7 mouse cellular contexts compared by ENCODE assay signal in the genomic region with DNA sequence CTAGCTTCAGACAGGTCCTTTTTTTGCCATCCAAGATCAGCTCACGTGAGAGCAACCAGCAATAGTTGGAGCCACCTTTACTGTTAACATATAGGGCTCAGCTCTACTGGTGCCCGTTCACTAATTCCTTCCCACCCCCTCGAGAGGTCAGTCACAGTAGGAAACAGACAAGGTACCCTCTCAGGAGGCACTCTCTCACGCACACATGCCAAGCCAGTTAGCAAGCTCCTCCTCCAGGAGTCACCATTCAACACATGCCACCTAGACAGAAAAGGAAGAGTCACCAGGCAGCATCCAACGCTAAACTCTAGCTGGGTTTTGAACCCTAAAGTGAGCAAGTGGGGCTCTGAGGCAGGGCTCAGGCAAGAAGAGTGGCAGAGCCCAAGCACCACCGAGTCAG. TPM values are rescaled to one million over a fixed set of nuclear protein-coding genes. Genes with fewer than 3 reads are reported as not detected.
A peak's percentile ranks its signal among the peaks of the same experiment; 100 is the strongest.
DNase-seq lines count a peak whose midpoint lies in the region; ATAC-seq and TF ChIP-seq lines count a peak whose summit lies in the region.

No protein-coding gene starts in this region.

- peak overlapping the region; percentile 96 for H3K4me2 ChIP-seq in lung, embryonic 14.5 days
- H3K4me2 ChIP-seq in forebrain, embryonic 15.5 days (replicated peaks): peak overlapping the region; percentile 86
- H3K4me2 ChIP-seq in limb, embryonic 15.5 days: peak overlapping the region; percentile 79
- peak overlapping the region; percentile 83 for H3K4me2 ChIP-seq in stomach, embryonic 15.5 days

- no peaks in the 10 kb centered on the region for H3K9me3 ChIP-seq in lung, embryonic 14.5 days (ENCODE audit: low read depth, low read length)
- H3K9me3 ChIP-seq in forebrain, embryonic 15.5 days: no peaks in the 10 kb centered on the region
- H3K9me3 ChIP-seq in limb, embryonic 15.5 days: no peaks in the 10 kb centered on the region
- H3K9me3 ChIP-seq in stomach, embryonic 15.5 days: no peaks in the 10 kb centered on the region

- peak overlapping the region; percentile 95 for H3K4me3 ChIP-seq in lung, embryonic 14.5 days (ENCODE audit: low read depth, low read length)
- peak overlapping the region; percentile 99 for H3K4me3 ChIP-seq in forebrain, embryonic 15.5 days
- H3K4me3 ChIP-seq in limb, embryonic 15.5 days: peak overlapping the region; percentile 93
- H3K4me3 ChIP-seq in stomach, embryonic 15.5 days (replicated peaks): peak overlapping the region; percentile 78

- TF ChIP-seq CTCF in lung, embryonic 14.5 days (IDR thresholded peaks at IDR 0.05; ENCODE audit: low read depth): no peak

- H3K27me3 ChIP-seq in lung, embryonic 14.5 days (ENCODE audit: insufficient read depth, low read length): no peaks in the 10 kb centered on the region
- no peaks in the 10 kb centered on the region for H3K27me3 ChIP-seq in forebrain, embryonic 15.5 days
- H3K27me3 ChIP-seq in limb, embryonic 15.5 days: no peaks in the 10 kb centered on the region
- H3K27me3 ChIP-seq in stomach, embryonic 15.5 days (replicated peaks): no peaks in the 10 kb centered on the region

- 40% methylated on average over 6 of the region's 6 CpGs for WGBS in lung, embryonic 14.5 days
- WGBS in forebrain, embryonic 15.5 days: 49% methylated on average over 6 of the region's 6 CpGs
- 44% methylated on average over 6 of the region's 6 CpGs for WGBS in limb, embryonic 15.5 days
- WGBS in stomach, embryonic 15.5 days: 49% methylated on average over 6 of the region's 6 CpGs

- H3K9ac ChIP-seq in lung, embryonic 14.5 days: peak overlapping the region; percentile 87
- 0 out of 2 replicates have a peak overlapping the region, but pooled peaks have one; percentile 10 for H3K9ac ChIP-seq in forebrain, embryonic 15.5 days (replicated peaks)
- H3K9ac ChIP-seq in limb, embryonic 15.5 days: no peak overlapping the region
- no peak overlapping the region; the same call in 1 of the 2 replicates for H3K9ac ChIP-seq in stomach, embryonic 15.5 days

- H3K36me3 ChIP-seq in lung, embryonic 14.5 days (ENCODE audit: insufficient read depth): peaks cover 14% of the 10 kb centered on the region
- H3K36me3 ChIP-seq in forebrain, embryonic 15.5 days: no peaks in the 10 kb centered on the region
- H3K36me3 ChIP-seq in limb, embryonic 15.5 days: peaks cover 11% of the 10 kb centered on the region; the same call in 1 of the 2 replicates
- H3K36me3 ChIP-seq in stomach, embryonic 15.5 days: no peaks in the 10 kb centered on the region

- peaks cover 16% of the 10 kb centered on the region for H3K4me1 ChIP-seq in lung, embryonic 14.5 days (ENCODE audit: insufficient read depth)
- H3K4me1 ChIP-seq in forebrain, embryonic 15.5 days: peaks cover 71% of the 10 kb centered on the region
- H3K4me1 ChIP-seq in limb, embryonic 15.5 days: peaks cover 52% of the 10 kb centered on the region
- H3K4me1 ChIP-seq in stomach, embryonic 15.5 days: peaks cover 31% of the 10 kb centered on the region

- DNase-seq in lung, embryonic 14.5 days: no peak
- DNase-seq in lung, postnatal 25 days (ENCODE audit: low spot score): no peak
- no peak for DNase-seq in MN1 (ENCODE audit: low spot score)
- no peak for DNase-seq in cerebellum, postnatal 10 days

- no peak overlapping the region for H3K27ac ChIP-seq in lung, embryonic 14.5 days (ENCODE audit: low read depth)
- H3K27ac ChIP-seq in forebrain, embryonic 15.5 days (replicated peaks): no peak overlapping the region
- H3K27ac ChIP-seq in limb, embryonic 15.5 days: no peak overlapping the region
- H3K27ac ChIP-seq in stomach, embryonic 15.5 days: no peak overlapping the region

- ATAC-seq in lung, embryonic 14.5 days (ENCODE audit: insufficient read depth): no peak
- ATAC-seq in forebrain, embryonic 15.5 days (replicated peaks): no peak
- ATAC-seq in limb, embryonic 15.5 days (ENCODE audit: insufficient number of reproducible peaks, low FRiP score, low TSS enrichment, low read depth): no peak
- no peak for ATAC-seq in stomach, embryonic 15.5 days (ENCODE audit: insufficient read depth, low FRiP score, low read depth)

RNA-seq across cellular contexts. Expression of a gene that starts 2.1 kb away (rescaled TPM):
- polyA plus RNA-seq in lung, embryonic 14.5 days (2014; fragmentation: Nextera tagmentation; extraction: Ambion mirVana): 130 TPM in 2 replicates
- 84.1 and 87.3 TPM in 2 replicates for polyA plus RNA-seq in forebrain, embryonic 15.5 days (2015; fragmentation: Nextera tagmentation; extraction: Ambion mirVana)
- polyA plus RNA-seq in limb, embryonic 15.5 days (2015; fragmentation: Nextera tagmentation; extraction: Ambion mirVana): 132 and 136 TPM in 2 replicates
- 117 and 120 TPM in 2 replicates for polyA plus RNA-seq in stomach, embryonic 15.5 days (2015; fragmentation: Nextera tagmentation; extraction: Ambion mirVana)

RNA-seq across cellular contexts. Expression of a gene that starts 3.0 kb away (rescaled TPM):
- polyA plus RNA-seq in lung, embryonic 14.5 days (2014; fragmentation: Nextera tagmentation; extraction: Ambion mirVana): 7.5 and 8.9 TPM in 2 replicates
- polyA plus RNA-seq in forebrain, embryonic 15.5 days (2015; fragmentation: Nextera tagmentation; extraction: Ambion mirVana): 8.4 and 8.5 TPM in 2 replicates
- 4.9 and 6.2 TPM in 2 replicates for polyA plus RNA-seq in limb, embryonic 15.5 days (2015; fragmentation: Nextera tagmentation; extraction: Ambion mirVana)
- 5.1 and 5.6 TPM in 2 replicates for polyA plus RNA-seq in stomach, embryonic 15.5 days (2015; fragmentation: Nextera tagmentation; extraction: Ambion mirVana)

Comparison
In these comparisons a context has a peak if more than half of its experiments do, and no peak if none do; other contexts are left out.
1. H3K9ac ChIP-seq: peak in lung, embryonic 14.5 days (single experiment) and forebrain, embryonic 15.5 days (single experiment); none in limb, embryonic 15.5 days (single experiment) and stomach, embryonic 15.5 days (single experiment).
2. Peak in every context shown above with its lines, with median percentiles within 50 percentile points of each other: H3K4me2 ChIP-seq and H3K4me3 ChIP-seq.